In the genomic region with DNA sequence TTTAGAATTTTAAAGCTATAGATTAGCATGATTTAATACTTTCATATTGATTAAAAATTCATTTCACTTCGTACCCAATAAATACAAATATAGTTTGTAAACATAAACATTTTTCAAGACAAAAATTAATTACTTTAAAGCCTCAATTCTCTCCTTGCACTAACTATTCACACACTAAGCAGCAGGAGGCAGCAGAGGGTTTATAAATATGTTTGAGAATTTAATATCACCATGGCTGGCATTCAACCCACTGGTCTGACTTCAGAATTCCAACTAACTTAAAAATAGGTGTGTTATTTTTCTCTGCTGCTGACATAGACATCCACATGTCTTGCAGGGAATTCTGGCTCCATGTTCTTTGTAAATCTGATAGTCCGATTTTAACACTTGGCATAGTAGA, we compare ENCODE assay signal across 9 mouse cellular contexts. TPM values are rescaled to one million over a fixed set of nuclear protein-coding genes. Genes with fewer than 3 reads are reported as not detected.
DNase-seq lines count a peak whose midpoint lies in the region; ATAC-seq and TF ChIP-seq lines count a peak whose summit lies in the region.
"Had no signal": no experiment of that assay in that cellular context is flagged by ENCODE, and none has a peak within 500 bp of the region (broad histone marks: within the 10 kb centered on the region; RNA-seq: fewer than 3 reads in every experiment).

No protein-coding gene starts in this region.

- no peak for ATAC-seq in forebrain, embryonic 14.5 days
- ATAC-seq in midbrain, embryonic 14.5 days (ENCODE audit: low FRiP score, low TSS enrichment), result no peak
- ATAC-seq in midbrain, embryonic 13.5 days, result no peak

- TF ChIP-seq POLR2A in cerebellum, adult 2 months (IDR thresholded peaks at IDR 0.05; ENCODE audit: borderline replicate concordance, insufficient read depth, low read length), result no peak

- no peak overlapping the region for H3K9ac ChIP-seq in forebrain, embryonic 14.5 days (ENCODE audit: low read length)
- H3K9ac ChIP-seq in midbrain, embryonic 14.5 days (replicated peaks; ENCODE audit: low read length), result no peak overlapping the region
- no peak overlapping the region for H3K9ac ChIP-seq in midbrain, embryonic 13.5 days (replicated peaks)

- H3K27ac ChIP-seq in forebrain, embryonic 14.5 days (ENCODE audit: low read depth, low read length), result no peak overlapping the region
- H3K27ac ChIP-seq in forebrain, embryonic 10.5 days, result no peak overlapping the region
- H3K27ac ChIP-seq in midbrain, embryonic 14.5 days (replicated peaks; ENCODE audit: low read depth, low read length), result no peak overlapping the region
- no peak overlapping the region for H3K27ac ChIP-seq in midbrain, embryonic 13.5 days
- H3K27ac ChIP-seq in layer of hippocampus, adult 2 months, result no peak overlapping the region
- H3K27ac ChIP-seq in cerebellum, adult 2 months (ENCODE audit: insufficient read depth, low read length), result no peak overlapping the region

- WGBS in forebrain, embryonic 14.5 days, result 83% methylated on average over 2 of the region's 2 CpGs
- 86% methylated on average over 2 of the region's 2 CpGs for WGBS in forebrain, embryonic 10.5 days
- WGBS in midbrain, embryonic 14.5 days, result 85% methylated on average over 2 of the region's 2 CpGs
- 88% methylated on average over 2 of the region's 2 CpGs for WGBS in midbrain, embryonic 13.5 days
- WGBS in cerebellum, adult 2 months, result 78% methylated on average over 2 of the region's 2 CpGs

- TF ChIP-seq CTCF in layer of hippocampus, adult 2 months (conservative IDR thresholded peaks at IDR 0.05), result peak; percentile 87
- TF ChIP-seq CTCF in cerebellum, adult 2 months (IDR thresholded peaks at IDR 0.05; ENCODE audit: borderline replicate concordance, insufficient read depth, low read depth, low read length), result no peak; the same call in 1 of the 2 replicates

- no peaks in the 10 kb centered on the region for H3K9me3 ChIP-seq in forebrain, embryonic 14.5 days (replicated peaks; ENCODE audit: control insufficient read depth, low read length)
- no peaks in the 10 kb centered on the region for H3K9me3 ChIP-seq in forebrain, embryonic 10.5 days
- H3K9me3 ChIP-seq in midbrain, embryonic 14.5 days (ENCODE audit: control insufficient read depth, low read length), result no peaks in the 10 kb centered on the region
- H3K9me3 ChIP-seq in midbrain, embryonic 13.5 days, result no peaks in the 10 kb centered on the region

- H3K36me3 ChIP-seq in forebrain, embryonic 14.5 days (ENCODE audit: control insufficient read depth, insufficient read depth, low read length), result 0 out of 2 replicates have a peak, but pooled peaks cover 1% of the 10 kb centered on the region
- H3K36me3 ChIP-seq in forebrain, embryonic 10.5 days (replicated peaks), result peaks cover 5% of the 10 kb centered on the region; the same call in 1 of the 2 replicates
- 0 out of 2 replicates have a peak, but pooled peaks cover 4% of the 10 kb centered on the region for H3K36me3 ChIP-seq in midbrain, embryonic 14.5 days (ENCODE audit: control insufficient read depth, insufficient read depth, low read length)
- H3K36me3 ChIP-seq in midbrain, embryonic 13.5 days, result peaks cover 1% of the 10 kb centered on the region; the same call in 1 of the 2 replicates

- peak; percentile 80 for DNase-seq in forebrain, embryonic 14.5 days (ENCODE audit: low spot score)
- no peak for DNase-seq in forebrain, embryonic 10.5 days (ENCODE audit: extremely low spot score, low spot score)
- DNase-seq in midbrain, embryonic 14.5 days, result peak; percentile 83
- DNase-seq in c-Kit-positive CD71-positive TER-119-positive erythroid progenitor cells, embryonic 14.5 days (ENCODE audit: low spot score), result peak; percentile 25
- peak; percentile 30 to 60 for DNase-seq in layer of hippocampus, adult 2 months (ENCODE audit: low spot score in 2 of 2)
- DNase-seq in retina, embryonic 14.5 days (ENCODE audit: low spot score), result peak; percentile 73
- no peak for DNase-seq in cerebellum, adult 2 months

- no peak overlapping the region for H3K4me2 ChIP-seq in forebrain, embryonic 14.5 days (ENCODE audit: low read length)
- H3K4me2 ChIP-seq in midbrain, embryonic 14.5 days (ENCODE audit: low read length), result no peak overlapping the region
- no peak overlapping the region for H3K4me2 ChIP-seq in midbrain, embryonic 13.5 days (replicated peaks)

- H3K4me1 ChIP-seq in forebrain, embryonic 14.5 days (ENCODE audit: control insufficient read depth, insufficient read depth, low read length), result no peaks in the 10 kb centered on the region
- peaks cover 6% of the 10 kb centered on the region for H3K4me1 ChIP-seq in forebrain, embryonic 10.5 days
- no peaks in the 10 kb centered on the region for H3K4me1 ChIP-seq in midbrain, embryonic 14.5 days (ENCODE audit: control insufficient read depth, insufficient read depth, low read length)
- no peaks in the 10 kb centered on the region for H3K4me1 ChIP-seq in midbrain, embryonic 13.5 days (replicated peaks)
- no peaks in the 10 kb centered on the region for H3K4me1 ChIP-seq in cerebellum, adult 2 months (ENCODE audit: control insufficient read depth, insufficient read depth, low read length)

- no peaks in the 10 kb centered on the region for H3K27me3 ChIP-seq in forebrain, embryonic 14.5 days (replicated peaks; ENCODE audit: control insufficient read depth, insufficient read depth, low read length)
- no peaks in the 10 kb centered on the region for H3K27me3 ChIP-seq in forebrain, embryonic 10.5 days (ENCODE audit: poor library complexity, severe bottlenecking)
- H3K27me3 ChIP-seq in midbrain, embryonic 14.5 days (ENCODE audit: control insufficient read depth, insufficient read depth, low read length), result no peaks in the 10 kb centered on the region
- H3K27me3 ChIP-seq in midbrain, embryonic 13.5 days, result no peaks in the 10 kb centered on the region
- H3K27me3 ChIP-seq in cerebellum, adult 2 months (ENCODE audit: control insufficient read depth, insufficient read depth, low read length), result no peaks in the 10 kb centered on the region

- no peak overlapping the region for H3K4me3 ChIP-seq in forebrain, embryonic 14.5 days (ENCODE audit: low read depth, low read length)
- H3K4me3 ChIP-seq in forebrain, embryonic 10.5 days, result no peak overlapping the region
- H3K4me3 ChIP-seq in midbrain, embryonic 14.5 days (replicated peaks; ENCODE audit: low read depth, low read length), result no peak overlapping the region
- no peak overlapping the region for H3K4me3 ChIP-seq in midbrain, embryonic 13.5 days (replicated peaks)
- H3K4me3 ChIP-seq in layer of hippocampus, adult 2 months, result no peak overlapping the region
- no peak overlapping the region for H3K4me3 ChIP-seq in cerebellum, adult 2 months (replicated peaks; ENCODE audit: insufficient read depth, low read depth, low read length)

RNA-seq across cellular contexts. Expression of a gene that starts 15.2 kb away (rescaled TPM):
- polyA plus RNA-seq in forebrain, embryonic 14.5 days (2014; fragmentation: Nextera tagmentation; extraction: Ambion mirVana), result 101 and 109 TPM in 2 replicates
- 77.5 and 77.6 TPM in 2 replicates for polyA plus RNA-seq in forebrain, embryonic 10.5 days (2016; fragmentation: Nextera tagmentation; extraction: Ambion mirVana)
- 76.3 and 86.9 TPM in 2 replicates for polyA plus RNA-seq in midbrain, embryonic 14.5 days (2014; fragmentation: Nextera tagmentation; extraction: Ambion mirVana)
- 81.8 and 91.8 TPM in 2 replicates for polyA plus RNA-seq in midbrain, embryonic 13.5 days (2015; fragmentation: Nextera tagmentation; extraction: Ambion mirVana)
- total RNA-seq in layer of hippocampus, adult 2 months (2021), result 10 to 100 TPM; 50.8 to 53.7 TPM
- polyA plus RNA-seq in cerebellum, adult 2 months (2012; rRNA removed), result 69.9 and 71.9 TPM in 2 replicates

RNA-seq across cellular contexts. Expression of a gene that starts 20.1 kb away (rescaled TPM):
- polyA plus RNA-seq in forebrain, embryonic 14.5 days (2014; fragmentation: Nextera tagmentation; extraction: Ambion mirVana), result not detected in 2 replicates
- not detected in 2 replicates for polyA plus RNA-seq in forebrain, embryonic 10.5 days (2016; fragmentation: Nextera tagmentation; extraction: Ambion mirVana)
- polyA plus RNA-seq in midbrain, embryonic 14.5 days (2014; fragmentation: Nextera tagmentation; extraction: Ambion mirVana), result not detected in 2 replicates
- not detected in 2 replicates for polyA plus RNA-seq in midbrain, embryonic 13.5 days (2015; fragmentation: Nextera tagmentation; extraction: Ambion mirVana)
- total RNA-seq in layer of hippocampus, adult 2 months (2021), result not detected
- polyA plus RNA-seq in cerebellum, adult 2 months (2012; rRNA removed), result not detected in 2 replicates
- polyA plus RNA-seq: liver, embryonic 16.5 days had no signal

RNA-seq across cellular contexts. Expression of a gene that starts 44.3 kb away (rescaled TPM):
- polyA plus RNA-seq in forebrain, embryonic 14.5 days (2014; fragmentation: Nextera tagmentation; extraction: Ambion mirVana), result not detected in 2 replicates
- polyA plus RNA-seq in forebrain, embryonic 10.5 days (2016; fragmentation: Nextera tagmentation; extraction: Ambion mirVana), result not detected in 2 replicates
- not detected in 2 replicates for polyA plus RNA-seq in midbrain, embryonic 14.5 days (2014; fragmentation: Nextera tagmentation; extraction: Ambion mirVana)
- polyA plus RNA-seq in midbrain, embryonic 13.5 days (2015; fragmentation: Nextera tagmentation; extraction: Ambion mirVana), result 0.98 TPM in 1 of 2 replicates, not detected in the other
- total RNA-seq in layer of hippocampus, adult 2 months (2021), result not detected
- not detected in 2 replicates for polyA plus RNA-seq in cerebellum, adult 2 months (2012; rRNA removed)

RNA-seq across cellular contexts. Expression of a gene that starts 45.1 kb away (rescaled TPM):
- polyA plus RNA-seq in forebrain, embryonic 14.5 days (2014; fragmentation: Nextera tagmentation; extraction: Ambion mirVana), result 6.7 and 10.0 TPM in 2 replicates
- polyA plus RNA-seq in forebrain, embryonic 10.5 days (2016; fragmentation: Nextera tagmentation; extraction: Ambion mirVana), result 6.6 and 8.1 TPM in 2 replicates
- 8.1 and 10.7 TPM in 2 replicates for polyA plus RNA-seq in midbrain, embryonic 14.5 days (2014; fragmentation: Nextera tagmentation; extraction: Ambion mirVana)
- polyA plus RNA-seq in midbrain, embryonic 13.5 days (2015; fragmentation: Nextera tagmentation; extraction: Ambion mirVana), result 6.3 and 7.0 TPM in 2 replicates
- total RNA-seq in layer of hippocampus, adult 2 months (2021), result 10 to 100 TPM; 27.3 to 29.1 TPM
- polyA plus RNA-seq in cerebellum, adult 2 months (2012; rRNA removed), result 15.3 and 18.3 TPM in 2 replicates

Comparison
In these comparisons a context has a peak if more than half of its experiments do, and no peak if none do; other contexts are left out.
1. DNase-seq: peak in forebrain, embryonic 14.5 days (single experiment), midbrain, embryonic 14.5 days (single experiment), c-Kit-positive CD71-positive TER-119-positive erythroid progenitor cells, embryonic 14.5 days (single experiment), layer of hippocampus, adult 2 months (2 of 2) and retina, embryonic 14.5 days (single experiment); none in forebrain, embryonic 10.5 days (single experiment) and cerebellum, adult 2 months (0 of 2).